Mouse (Mus musculus) spleen, postnatal 4 days (tissue): ENCODE results near the gene B3gat2.
A peak's percentile ranks its signal among the peaks of the same experiment; 100 is the strongest.

Experiments
- DNase-seq, 2 experiments: peaks; one replicate each; pipeline ENCODE4 v3.0.0; 2022; ENCODE audit warnings: low spot score in 2 of 2

B3gat2 gene

DNA sequence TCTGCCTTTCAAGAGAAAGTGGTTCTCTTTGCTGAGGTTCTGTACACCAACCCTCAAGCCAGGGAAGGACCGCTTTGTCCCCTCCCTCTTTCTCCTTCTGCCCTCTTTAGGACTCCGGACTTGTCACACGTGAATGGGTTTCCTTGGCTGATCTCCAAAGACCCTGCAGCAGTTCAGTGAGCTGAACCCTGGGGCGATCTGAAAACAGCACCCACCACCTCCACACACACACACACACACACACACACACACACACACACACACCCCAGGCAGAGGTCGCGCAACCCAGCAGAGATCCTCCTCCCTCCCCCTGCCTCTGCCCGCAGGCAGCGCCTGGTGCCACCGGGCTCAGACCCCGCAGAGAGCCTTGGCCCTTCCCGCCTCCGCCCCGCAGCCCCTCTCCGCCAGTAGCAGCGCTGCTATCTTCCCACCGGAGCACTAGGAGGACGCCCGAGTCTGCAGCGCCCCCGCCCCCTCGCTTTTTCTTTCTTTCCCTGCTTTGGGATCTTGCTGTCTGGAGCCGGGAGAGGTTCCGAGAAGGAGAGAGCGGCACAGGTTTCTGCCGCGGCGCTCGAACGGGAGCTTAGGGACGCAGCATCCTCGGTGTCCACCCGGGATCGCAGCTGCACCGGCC lies at the start of gene B3gat2:
Gene B3gat2 (plus strand): TSS at position 252 of the 634 bp plus-strand sequence.
- DNase-seq: no peak

DNA sequence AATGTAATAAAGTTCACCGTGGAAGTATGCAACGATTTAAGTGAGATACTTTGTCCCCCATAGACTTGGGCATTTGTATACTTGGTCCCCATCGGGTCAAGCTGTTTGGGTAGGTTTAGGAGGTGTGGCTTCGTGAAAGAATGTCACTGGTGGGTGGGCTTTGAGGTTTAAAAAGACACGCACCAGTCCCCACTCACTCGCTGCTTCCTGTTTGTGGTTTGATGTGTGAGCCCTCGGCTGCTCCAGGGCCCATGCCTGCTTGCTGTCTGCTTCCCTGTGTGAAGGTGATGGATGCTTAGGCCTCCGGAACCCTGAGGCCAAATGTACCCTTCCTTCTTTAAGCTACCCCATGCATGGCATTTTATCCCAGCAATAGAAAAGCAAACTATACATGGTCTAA lies 41.2 kb upstream of the B3gat2 start:
- peak in 1 of 2 experiments; percentile 23 for DNase-seq

DNA sequence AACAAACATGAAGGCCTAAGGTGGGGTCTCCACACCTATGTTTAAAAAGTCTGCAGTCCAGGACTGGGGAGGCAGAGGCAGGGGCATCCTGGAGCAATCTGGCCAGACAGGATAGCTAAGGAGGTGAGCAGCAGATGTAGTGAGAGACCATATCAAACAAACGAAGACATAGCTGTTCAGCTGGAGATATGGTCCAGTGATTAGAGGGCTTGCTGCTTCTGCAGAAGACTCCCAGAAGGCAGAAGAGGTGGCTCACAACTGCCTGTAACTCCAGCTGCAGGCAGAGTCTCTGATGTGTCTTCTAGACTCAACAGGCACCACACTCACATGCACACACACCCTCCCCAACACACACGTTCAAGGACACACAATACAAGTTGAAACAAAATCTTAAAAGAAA lies 40.5 kb upstream of the B3gat2 start:
- DNase-seq: peak in 1 of 2 experiments; percentile 16

DNA sequence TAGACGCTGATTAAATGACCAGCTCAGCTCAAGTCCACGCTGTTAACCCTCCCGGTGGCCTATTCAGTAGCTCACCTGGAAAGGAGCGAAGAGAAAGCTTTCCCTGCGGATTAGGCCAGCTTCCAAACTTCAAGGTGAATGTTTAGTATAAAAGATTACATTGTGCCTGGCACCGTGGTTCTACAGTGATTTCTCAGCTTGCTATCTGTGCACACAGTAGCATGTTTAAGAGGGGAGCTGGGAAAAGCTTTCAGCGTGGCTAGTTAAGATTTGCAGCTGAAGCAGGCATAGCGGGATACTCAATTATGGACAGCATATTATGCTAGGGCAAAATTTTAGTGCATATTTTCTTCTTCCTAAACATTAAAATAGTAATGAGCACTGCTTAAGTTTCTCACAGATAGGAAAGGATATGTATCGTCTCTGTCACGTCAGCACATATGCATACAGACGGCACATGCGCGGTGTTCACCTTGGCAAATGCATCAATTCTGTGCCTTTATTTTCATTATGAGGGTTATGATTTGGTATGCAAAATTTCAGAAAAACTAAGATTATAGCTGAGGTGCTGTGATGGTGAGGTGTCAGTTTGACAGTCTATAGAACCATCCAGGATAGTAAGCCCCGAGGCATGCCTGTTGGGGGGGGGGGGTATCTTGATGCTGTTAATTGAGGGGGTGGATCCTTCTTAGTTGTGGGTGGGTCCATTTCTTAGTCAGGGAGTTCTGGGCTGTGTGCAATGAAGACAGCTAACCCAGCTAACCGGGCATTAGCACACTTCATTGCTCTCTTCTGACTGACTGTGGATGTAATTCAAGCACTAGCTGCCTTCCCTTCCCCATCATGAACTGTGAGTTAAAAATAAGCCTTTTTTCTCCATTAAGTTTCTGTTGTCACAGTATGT lies 38.8 kb upstream of the B3gat2 start:
- no peak for DNase-seq

DNA sequence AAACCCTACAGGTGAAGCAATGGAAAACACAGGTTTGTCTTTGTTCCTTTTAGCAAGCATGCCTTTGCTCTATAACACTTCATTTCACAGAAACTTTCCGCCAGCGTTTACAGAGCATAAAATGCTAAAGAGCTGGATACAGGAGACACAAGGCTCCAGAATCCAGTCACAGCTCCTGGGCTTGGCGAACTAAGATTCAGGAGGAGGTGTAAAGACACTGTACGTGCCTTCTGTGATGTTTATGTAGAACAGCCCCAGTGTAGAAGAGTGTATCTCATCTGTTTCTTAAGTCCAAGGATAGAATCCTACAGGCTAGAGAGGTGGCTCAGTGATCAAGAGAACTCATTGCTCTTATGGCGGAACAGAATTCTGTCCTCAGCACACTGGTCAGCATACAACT lies 30.2 kb upstream of the B3gat2 start:
- DNase-seq: no peak

DNA sequence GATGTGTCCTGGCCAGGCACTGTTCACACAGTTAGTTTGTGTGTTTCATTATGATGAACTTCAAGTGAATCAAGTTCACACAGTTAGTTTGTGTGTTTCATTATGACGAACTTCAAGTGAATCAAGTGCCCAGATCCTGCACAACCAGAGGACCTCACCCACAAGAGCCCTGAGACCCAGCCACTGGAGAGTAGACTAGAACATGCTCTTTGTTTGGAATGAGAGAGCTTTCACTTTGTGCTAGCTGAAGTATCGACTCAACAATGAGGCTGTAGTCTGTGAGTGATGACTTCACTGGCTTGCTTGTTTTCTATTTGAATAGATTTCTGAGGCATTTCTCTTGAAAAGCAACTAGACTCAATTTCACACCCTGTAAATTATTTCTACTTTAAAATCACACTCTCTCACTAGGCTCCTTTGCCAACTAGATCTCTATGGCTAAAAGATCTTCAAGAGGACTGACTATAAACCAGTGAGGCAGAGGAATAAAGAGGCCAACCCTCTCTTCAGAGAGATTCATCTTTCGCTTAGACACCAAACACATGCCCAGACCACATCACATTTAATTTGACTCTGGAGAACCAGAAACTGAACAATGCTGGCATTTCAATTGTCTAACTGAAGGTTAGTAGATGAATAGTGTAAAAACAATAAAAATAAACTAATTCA lies 10.6 kb upstream of the B3gat2 start:
- DNase-seq: no peak

DNA sequence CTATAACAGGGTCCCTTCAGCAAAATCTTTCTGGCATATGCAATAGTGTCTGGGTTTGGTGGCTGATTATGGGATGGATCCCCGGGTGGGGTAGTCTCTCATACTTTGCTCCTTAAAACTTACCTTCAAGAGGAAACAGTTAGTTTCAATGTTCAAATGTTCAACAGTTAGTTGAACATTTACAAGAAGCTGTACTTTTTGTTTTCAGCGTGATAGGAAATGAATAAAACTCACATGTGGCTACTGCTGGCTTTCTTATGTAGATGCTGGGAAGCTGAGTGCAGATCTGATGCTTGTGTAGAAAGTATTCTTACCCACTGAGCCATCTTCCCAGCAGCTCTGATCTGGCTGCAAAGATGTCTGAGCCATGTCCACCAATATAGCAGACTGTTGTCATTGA lies 8.5 kb upstream of the B3gat2 start:
- no peak for DNase-seq

DNA sequence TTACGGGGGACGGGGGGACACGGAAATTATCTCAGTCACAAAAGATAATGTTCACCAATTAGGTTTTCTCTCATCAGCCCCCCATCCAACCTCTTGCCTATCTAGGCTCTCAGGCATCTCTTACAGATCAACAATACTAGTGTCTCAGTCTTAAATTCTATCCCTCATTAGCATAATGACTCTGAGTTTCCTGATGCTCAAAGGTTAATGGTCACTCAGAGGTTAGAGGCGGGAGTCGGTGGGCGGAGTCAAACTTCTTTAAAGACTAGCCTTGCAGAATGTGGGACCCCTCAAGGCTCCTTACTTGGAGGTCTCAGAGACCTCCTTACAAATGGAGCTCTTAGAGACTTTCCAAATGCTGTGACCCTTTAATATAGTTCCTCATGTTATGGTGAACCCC lies 8.0 kb upstream of the B3gat2 start:
- DNase-seq: no peak

DNA sequence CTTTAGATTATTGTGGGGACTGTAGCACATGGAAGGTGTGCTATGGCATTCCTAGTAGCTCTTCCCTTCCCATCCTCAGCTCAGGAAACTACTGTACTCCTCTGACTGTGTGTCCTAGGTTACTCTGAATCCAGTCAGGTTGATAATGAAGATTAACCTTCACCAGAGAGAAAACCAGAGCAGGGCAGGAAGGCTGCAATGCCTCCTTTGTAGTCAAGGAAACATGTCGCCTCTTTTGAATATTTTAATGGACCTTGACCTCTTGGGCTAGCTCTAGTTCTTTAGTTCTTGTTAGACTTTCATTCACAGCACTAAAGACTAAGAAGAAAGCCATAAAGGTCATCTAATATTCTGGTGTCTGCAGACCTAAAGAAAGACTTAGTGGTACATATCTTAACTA lies 7.2 kb upstream of the B3gat2 start:
- no peak for DNase-seq

DNA sequence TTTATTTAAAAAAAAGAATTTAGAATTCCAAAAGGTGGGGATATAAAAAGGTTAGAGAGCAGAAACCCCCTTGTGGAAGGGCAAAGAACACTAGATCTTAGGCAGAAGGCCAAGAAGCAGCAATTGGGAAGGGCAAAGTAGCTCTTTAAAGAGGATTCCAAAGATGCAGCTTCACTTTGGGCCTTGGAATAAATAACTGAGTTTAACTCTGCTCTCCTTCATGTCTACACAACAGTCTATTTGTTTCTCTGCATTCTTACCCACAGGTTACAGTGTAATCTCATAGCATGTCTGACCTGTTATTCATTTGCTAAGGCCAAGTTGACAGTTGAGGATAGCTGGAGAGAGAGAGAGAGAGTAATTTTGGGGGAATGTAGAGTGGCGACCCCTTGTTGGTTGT lies 6.6 kb upstream of the B3gat2 start:
- DNase-seq: no peak

DNA sequence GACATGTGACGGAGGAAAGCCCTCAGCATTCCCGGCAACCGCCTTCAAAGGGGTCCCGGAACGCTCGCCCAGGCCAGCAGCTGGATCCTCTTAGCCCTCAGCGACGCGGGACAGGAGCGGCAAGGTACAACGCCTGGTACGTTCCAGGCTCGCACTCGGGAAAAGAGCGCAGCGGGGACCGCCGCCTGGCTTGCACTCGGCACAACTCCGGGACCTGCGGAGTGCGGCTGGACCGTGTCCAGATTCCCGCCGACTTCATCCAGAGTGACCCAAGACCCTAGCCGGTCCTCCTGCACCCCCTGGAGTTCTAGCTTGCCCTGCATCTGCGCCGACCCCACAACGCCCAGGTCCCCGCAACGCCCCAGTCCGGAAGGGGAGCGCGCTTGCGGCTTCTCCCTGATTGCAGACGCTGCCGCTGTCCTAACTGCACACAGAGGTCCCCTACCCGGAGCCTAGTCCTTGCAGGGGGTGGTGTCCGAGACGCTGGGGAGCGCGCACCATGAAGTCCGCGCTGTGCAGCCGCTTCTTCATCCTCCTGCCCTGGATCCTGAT lies 659 bp downstream of the B3gat2 start:
- peak in 1 of 2 experiments; percentile 16 for DNase-seq

DNA sequence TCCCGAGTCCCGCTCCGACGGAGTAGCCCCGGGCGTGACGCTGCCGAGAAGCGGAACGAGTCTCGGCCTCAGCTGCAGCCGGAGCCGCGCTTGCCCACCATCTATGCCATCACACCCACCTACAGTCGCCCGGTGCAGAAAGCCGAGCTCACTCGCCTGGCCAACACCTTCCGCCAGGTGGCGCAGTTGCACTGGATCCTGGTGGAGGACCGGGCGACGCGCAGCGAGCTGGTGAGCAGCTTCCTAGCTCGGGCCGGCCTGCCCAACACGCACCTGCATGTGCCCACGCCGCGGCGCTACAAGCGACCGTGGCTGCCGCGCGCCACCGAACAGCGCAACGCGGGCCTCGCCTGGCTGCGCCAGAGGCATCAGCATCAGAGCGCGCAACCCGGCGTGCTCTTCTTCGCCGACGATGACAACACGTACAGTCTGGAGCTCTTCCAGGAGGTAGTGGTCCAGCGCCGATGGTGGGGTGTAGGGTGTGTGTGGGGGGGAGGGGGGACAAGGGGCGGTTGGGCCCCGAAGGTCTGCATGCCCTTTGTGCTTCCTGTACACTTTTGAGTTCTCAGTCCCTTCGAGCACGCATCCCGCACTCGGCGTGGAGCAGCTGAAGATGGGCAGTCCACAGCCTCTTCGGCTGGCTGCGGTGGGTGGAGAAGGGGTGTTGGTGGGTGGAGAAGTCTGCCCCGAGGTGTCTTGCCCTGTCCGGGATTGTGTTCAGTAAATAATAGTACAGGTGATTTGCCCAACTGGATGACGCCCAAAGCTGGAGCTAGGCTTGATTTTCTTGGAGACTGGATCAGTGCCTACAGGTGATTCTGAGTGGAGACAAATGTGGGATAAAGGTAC lies 1.5 kb downstream of the B3gat2 start:
- DNase-seq: peak; percentile 76 to 93

DNA sequence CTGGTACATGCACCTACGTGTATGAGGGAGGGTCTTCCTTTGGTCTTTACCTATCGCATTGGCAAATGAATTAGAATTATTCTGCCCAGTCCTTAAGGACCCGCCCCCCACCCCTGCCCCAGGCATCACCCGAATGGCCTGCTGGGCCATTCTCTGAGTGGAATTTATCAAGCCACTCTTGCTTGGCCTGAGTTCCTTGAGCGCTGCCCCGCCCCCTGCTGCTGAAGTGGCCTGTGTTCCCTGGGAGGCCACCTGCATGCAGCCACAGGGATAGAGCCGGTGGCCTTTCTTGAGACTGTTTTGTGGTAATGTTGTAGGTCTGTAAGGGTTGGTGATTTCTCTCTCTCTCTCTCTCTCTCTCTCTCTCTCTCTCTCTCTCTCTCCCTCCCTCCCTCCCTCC lies 2.2 kb downstream of the B3gat2 start:
- DNase-seq: no peak

DNA sequence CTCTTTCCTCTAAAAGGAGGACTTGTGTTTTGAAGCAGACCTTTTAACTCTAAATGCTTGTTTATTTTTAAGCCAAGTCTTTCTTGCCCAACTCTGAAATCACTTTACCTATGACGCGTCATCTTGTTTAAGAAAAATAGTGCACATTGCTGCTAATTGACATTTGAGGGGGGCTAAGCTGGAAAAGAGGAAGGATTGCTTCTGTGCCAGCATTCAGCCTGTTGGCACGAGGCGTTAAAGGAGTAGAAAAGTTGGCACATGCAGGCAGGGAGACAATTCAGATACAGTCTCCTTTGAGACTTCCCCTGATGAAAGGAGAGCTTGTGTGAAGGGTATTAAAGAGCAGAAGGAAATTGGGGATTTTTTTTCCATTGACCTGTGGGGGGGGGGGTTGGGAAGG lies 3.2 kb downstream of the B3gat2 start:
- DNase-seq: no peak

DNA sequence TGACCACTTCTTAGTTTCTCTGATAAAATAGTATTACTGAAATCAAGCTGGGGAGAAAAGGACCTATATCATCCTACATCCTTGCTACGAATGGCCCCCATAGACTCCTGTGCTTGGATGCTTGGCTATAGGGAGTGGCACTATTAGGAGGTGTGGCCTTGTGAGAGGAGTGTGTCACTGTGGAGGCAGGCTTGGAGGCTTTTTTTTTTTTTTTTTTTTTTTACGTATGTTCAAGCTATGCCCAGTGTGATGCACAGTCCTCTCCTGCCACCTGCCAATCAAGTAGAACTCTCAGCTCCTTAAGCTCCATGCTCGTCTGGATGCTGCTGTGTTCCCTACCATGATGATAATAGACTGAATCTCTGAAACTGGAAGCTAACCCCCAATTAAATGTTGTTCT lies 11.5 kb downstream of the B3gat2 start:
- no peak for DNase-seq

DNA sequence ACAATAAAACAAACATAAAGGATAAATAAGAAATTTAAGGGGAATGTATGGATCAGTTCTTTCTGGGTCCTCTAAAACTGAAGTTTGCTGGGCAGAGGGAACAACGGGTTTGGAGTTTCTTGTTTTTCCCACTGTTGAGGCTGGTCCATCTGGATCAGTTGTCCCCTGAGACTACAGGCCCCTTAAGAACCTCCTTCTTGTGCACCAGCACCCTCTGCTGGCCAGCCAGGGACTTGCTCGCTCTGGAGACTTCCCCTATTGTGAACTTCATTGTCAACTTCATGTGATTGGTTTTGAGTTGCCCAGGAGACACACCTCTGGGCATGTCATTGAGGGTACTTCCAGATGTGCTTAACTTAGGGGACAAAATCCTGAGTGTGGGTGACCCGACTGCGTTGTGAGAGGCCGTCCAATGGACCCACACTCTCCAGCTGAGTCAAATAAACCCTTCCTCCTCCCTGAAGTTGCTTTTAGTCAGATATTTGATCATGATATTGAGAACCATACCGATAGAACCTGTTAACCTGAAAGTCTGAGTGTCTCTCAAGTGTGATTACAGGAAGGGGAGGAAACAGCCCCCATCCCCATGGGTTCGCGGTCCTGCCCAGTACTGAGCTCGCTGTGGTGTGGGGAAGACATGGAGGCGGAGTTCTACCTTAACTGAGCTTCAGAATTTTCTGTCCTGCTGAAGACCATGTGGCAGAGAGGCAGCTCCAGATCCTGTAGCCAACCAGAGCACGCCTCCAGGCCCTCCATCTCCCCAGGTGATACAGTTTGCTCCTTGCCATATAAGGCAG lies 31.4 kb downstream of the B3gat2 start:
- DNase-seq: peak; percentile 58 to 82

DNA sequence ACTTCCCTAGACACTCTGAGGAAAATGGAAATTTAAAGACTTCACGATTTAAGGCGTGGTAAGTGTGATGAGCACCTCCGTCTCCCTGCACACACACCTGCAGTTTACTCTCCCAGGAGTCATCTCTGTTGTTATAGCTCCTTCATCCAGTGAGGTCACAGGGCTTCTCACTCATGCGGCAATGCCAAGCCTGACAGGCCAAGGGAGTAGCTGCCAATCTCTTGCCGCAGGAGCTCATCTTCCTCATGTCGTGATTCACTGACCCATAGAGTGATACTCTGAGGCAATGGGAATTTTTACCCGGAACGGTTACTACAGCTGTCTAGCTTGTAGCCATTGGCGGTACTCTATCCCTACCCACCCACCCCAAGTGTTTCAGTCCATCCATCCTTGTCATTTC lies 36.8 kb downstream of the B3gat2 start:
- no peak for DNase-seq

DNA sequence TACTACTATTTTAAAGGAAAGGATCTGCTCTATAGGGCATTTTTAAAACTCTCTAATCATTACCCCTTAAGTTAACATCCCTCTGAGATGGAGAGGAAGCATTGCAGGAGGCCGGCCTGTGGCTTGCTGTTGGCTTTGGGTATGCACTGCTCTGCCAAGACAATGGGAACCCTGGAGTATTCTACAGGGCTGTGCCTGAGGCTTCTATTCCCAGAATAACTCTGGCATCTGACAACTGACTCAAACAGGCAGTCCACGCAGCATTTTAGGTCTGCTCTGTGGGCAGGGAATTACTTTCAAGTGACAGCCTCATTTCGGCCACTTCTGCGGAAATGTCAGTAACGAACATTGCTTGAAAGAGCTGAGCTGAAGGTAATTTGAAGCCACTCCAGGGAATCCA lies 60.1 kb downstream of the B3gat2 start:
- no peak for DNase-seq

DNA sequence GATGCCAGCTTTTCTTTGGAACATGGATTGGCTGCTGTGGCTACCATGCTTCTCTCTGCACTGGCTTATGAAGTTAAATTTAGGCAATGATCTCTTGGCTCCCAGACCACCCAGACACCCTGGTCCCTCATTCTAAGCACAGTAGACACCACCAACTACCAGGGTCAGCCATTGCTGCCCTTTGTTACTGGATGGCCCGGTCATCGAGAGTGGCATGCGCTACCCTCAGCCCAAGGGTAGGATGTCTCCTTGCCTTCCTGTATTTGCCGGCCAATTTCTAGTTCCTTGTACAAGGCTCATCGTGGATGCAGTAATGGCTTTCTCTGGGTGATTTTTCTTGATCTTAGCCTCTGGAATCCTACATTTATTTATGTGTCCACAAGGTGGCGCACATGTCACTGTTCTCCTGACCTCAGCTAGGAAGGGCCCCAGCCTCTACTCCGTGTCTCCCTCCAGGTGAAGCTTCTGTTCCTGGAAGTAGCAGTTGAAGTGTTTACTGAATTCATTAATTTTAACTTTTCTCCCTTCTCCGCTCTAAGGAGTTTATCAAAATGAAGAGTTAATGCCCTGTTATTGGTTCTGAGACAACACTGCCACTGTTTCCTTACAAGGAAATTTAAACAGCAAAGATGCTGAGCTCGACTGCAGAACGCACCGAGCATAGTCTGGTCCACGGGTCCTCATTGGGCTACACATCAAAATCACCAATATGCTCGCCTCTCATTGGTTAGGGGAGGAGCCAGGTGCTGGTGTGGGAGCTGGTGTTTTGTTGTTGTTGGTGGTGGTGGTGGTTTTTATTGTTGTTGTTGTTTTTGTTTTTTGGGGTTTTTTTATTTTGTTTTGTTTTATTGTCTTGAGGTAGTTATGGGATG lies 65.6 kb downstream of the B3gat2 start:
- DNase-seq: peak; percentile 18 to 68

DNA sequence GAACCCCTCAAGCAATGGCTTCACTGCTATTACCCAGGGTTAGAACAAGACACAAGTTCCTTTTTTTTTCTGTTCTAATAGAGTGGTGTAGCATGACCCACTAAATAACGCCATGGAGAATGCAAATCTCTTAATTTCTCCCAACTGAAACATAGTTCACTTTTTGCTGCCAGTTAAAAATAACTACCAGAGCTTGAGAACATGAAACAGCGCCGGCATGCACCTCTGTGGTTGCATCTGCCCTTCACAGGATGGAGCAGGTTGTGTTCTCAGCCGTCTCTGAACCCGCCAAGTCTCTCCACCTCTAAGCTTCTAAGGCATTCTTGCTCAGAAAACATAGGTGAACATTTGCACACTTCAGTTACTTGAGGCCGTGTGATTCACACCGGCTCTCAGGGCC lies 72.7 kb downstream of the B3gat2 start:
- DNase-seq: no peak
